27 mouse cellular contexts compared by ENCODE assay signal in the genomic region with DNA sequence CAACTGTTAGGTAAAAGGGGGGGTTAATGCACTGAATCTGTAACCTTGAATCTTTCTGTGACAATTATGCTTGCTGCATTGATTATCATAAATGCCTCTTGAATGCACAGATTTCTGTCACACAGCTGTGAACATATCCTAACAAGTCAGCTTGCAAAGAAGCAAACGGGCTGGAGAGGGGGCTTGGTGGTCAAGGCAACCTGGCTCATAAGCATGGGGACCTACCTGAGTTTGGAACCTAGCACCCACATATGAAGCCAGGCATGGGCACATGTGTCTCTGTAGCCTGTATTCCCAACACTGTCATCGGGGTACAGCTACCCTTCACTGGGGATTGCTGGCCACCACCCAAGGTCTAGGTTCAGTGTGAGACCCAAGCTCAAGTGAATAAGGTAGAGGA. TPM values are rescaled to one million over a fixed set of nuclear protein-coding genes. Genes with fewer than 3 reads are reported as not detected.
"Had no signal": no experiment of that assay in that cellular context is flagged by ENCODE, and none has a peak within 500 bp of the region (broad histone marks: within the 10 kb centered on the region; RNA-seq: fewer than 3 reads in every experiment).

No protein-coding gene starts in this region.

- H3K9me3 ChIP-seq: embryonic facial prominence, embryonic 10.5 days; embryonic facial prominence, embryonic 12.5 days; embryonic facial prominence, embryonic 13.5 days; embryonic facial prominence, embryonic 15.5 days; forebrain, embryonic 10.5 days; forebrain, embryonic 15.5 days had no signal

- H3K9ac ChIP-seq: embryonic facial prominence, embryonic 12.5 days; embryonic facial prominence, embryonic 13.5 days; embryonic facial prominence, embryonic 15.5 days; forebrain, embryonic 15.5 days; forebrain, postnatal 0 days had no signal

- H3K4me3 ChIP-seq: embryonic facial prominence, embryonic 10.5 days; embryonic facial prominence, embryonic 12.5 days; embryonic facial prominence, embryonic 13.5 days; embryonic facial prominence, embryonic 15.5 days; erythroblast, embryonic 14.5 days; forebrain, embryonic 10.5 days; forebrain, embryonic 15.5 days; gastrocnemius, adult 2 months; heart, adult 2 months had no signal

- H3K27ac ChIP-seq: embryonic facial prominence, embryonic 10.5 days; embryonic facial prominence, embryonic 12.5 days; embryonic facial prominence, embryonic 13.5 days; embryonic facial prominence, embryonic 15.5 days; forebrain, embryonic 10.5 days; gastrocnemius, adult 2 months; heart, adult 2 months had no signal

- H3K4me2 ChIP-seq: embryonic facial prominence, embryonic 12.5 days; embryonic facial prominence, embryonic 13.5 days; embryonic facial prominence, embryonic 15.5 days; forebrain, embryonic 15.5 days had no signal

- H3K36me3 ChIP-seq: embryonic facial prominence, embryonic 10.5 days; embryonic facial prominence, embryonic 12.5 days; embryonic facial prominence, embryonic 15.5 days; forebrain, embryonic 10.5 days; forebrain, embryonic 15.5 days had no signal

- H3K4me1 ChIP-seq: forebrain, embryonic 15.5 days had no signal

- ATAC-seq: forebrain, embryonic 14.5 days; forebrain, embryonic 15.5 days had no signal

- H3K27me3 ChIP-seq: embryonic facial prominence, embryonic 12.5 days; embryonic facial prominence, embryonic 13.5 days; embryonic facial prominence, embryonic 15.5 days; forebrain, embryonic 15.5 days had no signal

- DNase-seq: cerebellum, adult 18-20 months; cerebellum, adult 2 months; cerebellum, adult 8-10 months; cerebellum, adult 9-10 months; cerebellum, adult 9-11 months; cerebellum, postnatal 10 days; cerebellum, postnatal 14 days; cerebellum, postnatal 25 days; cerebellum, postnatal 36 days; embryo, embryonic 11 days; forebrain, postnatal 0 days; gastrocnemius, adult 2 months; gastrocnemius, postnatal 10 days; gastrocnemius, postnatal 14 days; gastrocnemius, postnatal 25 days; gastrocnemius, postnatal 36 days; heart, adult 18-20 months; heart, adult 2 months had no signal

RNA-seq across cellular contexts. Expression of gene Lhfp, which starts 48.6 kb away (rescaled TPM):
- total RNA-seq: granulocyte monocyte progenitor cell, adult 5-6 weeks had no signal
- polyA plus RNA-seq: erythroblast, embryonic 14.5 days had no signal
